Mouse (Mus musculus) heart, adult 11 months (tissue): ENCODE measurements at regions not wholly inside any gene's neighbourhood (a gene's known extent, or its start where the extent isn't known, plus 50 kb on each side); places are given as distances from the start of the nearest gene placed in this dataset.

Source experiments
- DNase-seq: peaks from one replicate; pipeline ENCODE4 v3.0.0; 2022

- DNase-seq: peak; percentile 68
These were observed 64.6 kb downstream of the Htr5a start for GRCm38 (mm10) chr5:27906550-27906949.

- DNase-seq: peak; percentile 70
These were observed 66.5 kb downstream of the Htr5a start for GRCm38 (mm10) chr5:27908329-27908960.
